Mouse (Mus musculus): ENCODE results near the gene Enthd1.
"Not testable (repeated sequence)": the region's sequence is repeated elsewhere in the genome, so short reads cannot be mapped to it uniquely, and the experiment has no call there.

The Enthd1 gene

GRCm38 (mm10) chr15:80538671-80539340 lies 26.1 kb downstream of the Enthd1 start:
- no peak for DNase-seq (ENCODE audit: extremely low spot score, low read depth, low spot score)

- no peak for DNase-seq (ENCODE audit: extremely low spot score, low read depth, low spot score)
These were observed 26.9 kb downstream of the Enthd1 start for GRCm38 (mm10) chr15:80538075-80538474.

GRCm38 (mm10) chr15:80536051-80536450 lies 28.9 kb downstream of the Enthd1 start:
- DNase-seq (ENCODE audit: extremely low spot score, low read depth, low spot score), result no peak

- no peak for DNase-seq (ENCODE audit: extremely low spot score, low read depth, low spot score)
These were observed 31.7 kb downstream of the Enthd1 start for GRCm38 (mm10) chr15:80533274-80533673.

- no peak for DNase-seq (ENCODE audit: extremely low spot score, low read depth, low spot score)
These were observed 32.5 kb downstream of the Enthd1 start for GRCm38 (mm10) chr15:80532281-80533072.

GRCm38 (mm10) chr15:80531026-80531425 lies 33.9 kb downstream of the Enthd1 start:
- no peak for DNase-seq (ENCODE audit: extremely low spot score, low read depth, low spot score)

- no peak for DNase-seq (ENCODE audit: extremely low spot score, low read depth, low spot score)
These were observed 34.7 kb downstream of the Enthd1 start for GRCm38 (mm10) chr15:80529955-80530869.

- DNase-seq (ENCODE audit: extremely low spot score, low read depth, low spot score), result no peak
These were observed 43.1 kb downstream of the Enthd1 start for GRCm38 (mm10) chr15:80521661-80522388.

GRCm38 (mm10) chr15:80519931-80520330 lies 45.0 kb downstream of the Enthd1 start:
- no peak for DNase-seq (ENCODE audit: extremely low spot score, low read depth, low spot score)

GRCm38 (mm10) chr15:80518567-80519223 lies 46.3 kb downstream of the Enthd1 start:
- DNase-seq (ENCODE audit: extremely low spot score, low read depth, low spot score), result no peak

- no peak for DNase-seq (ENCODE audit: extremely low spot score, low read depth, low spot score)
These were observed 47.0 kb downstream of the Enthd1 start for GRCm38 (mm10) chr15:80517996-80518395.

- DNase-seq (ENCODE audit: extremely low spot score, low read depth, low spot score), result no peak
These were observed 48.4 kb downstream of the Enthd1 start for GRCm38 (mm10) chr15:80516525-80516924.

- DNase-seq (ENCODE audit: extremely low spot score, low read depth, low spot score), result no peak
These were observed 59.9 kb downstream of the Enthd1 start for GRCm38 (mm10) chr15:80505086-80505485.

- DNase-seq (ENCODE audit: extremely low spot score, low read depth, low spot score), result not testable (repeated sequence)
These were observed 61.8 kb downstream of the Enthd1 start for GRCm38 (mm10) chr15:80503155-80503554.

- no peak for DNase-seq (ENCODE audit: extremely low spot score, low read depth, low spot score)
These were observed 62.2 kb downstream of the Enthd1 start for GRCm38 (mm10) chr15:80502741-80503140.

- no peak for DNase-seq (ENCODE audit: extremely low spot score, low read depth, low spot score)
These were observed 63.6 kb downstream of the Enthd1 start for GRCm38 (mm10) chr15:80501106-80502096.

- no peak for DNase-seq (ENCODE audit: extremely low spot score, low read depth, low spot score)
These were observed 64.5 kb downstream of the Enthd1 start for GRCm38 (mm10) chr15:80500426-80500825.

- DNase-seq (ENCODE audit: extremely low spot score, low read depth, low spot score), result not testable (repeated sequence)
These were observed 67.2 kb downstream of the Enthd1 start for GRCm38 (mm10) chr15:80497733-80498132.

- DNase-seq (ENCODE audit: extremely low spot score, low read depth, low spot score), result no peak
These were observed 73.5 kb downstream of the Enthd1 start for GRCm38 (mm10) chr15:80491505-80491904.

Measured in hindlimb bud, embryonic 11.5 days (tissue).